Mouse (Mus musculus) liver, embryonic 11.5 days (tissue): Measurements from ENCODE around the gene Dusp12. TPM values are rescaled to one million over a fixed set of nuclear protein-coding genes. Genes with fewer than 3 reads are reported as not detected.

Experiments
- ATAC-seq: fragments of 200-750 bp; cut with Nextera tagmentation; replicated peaks from 2 replicates; pipeline ENCODE4 v1.8.0; 2017; ENCODE audit warnings: moderate number of reproducible peaks, mild to moderate bottlenecking, moderate TSS enrichment, moderate library complexity; ENCODE audit not compliant: low FRiP score
- DNase-seq: peaks from one replicate; pipeline ENCODE4 v3.0.0-alpha.2; 2017; ENCODE audit warnings: low spot score
- H3K27ac ChIP-seq: fragments of 300-500 bp; sonication (generic); 2 replicates; pipeline ENCODE4 v1.5.1; 2014; ENCODE audit warnings: mild to moderate bottlenecking, low read depth, low read length, control low read depth
- H3K27me3 ChIP-seq: fragments of 300-500 bp; sonication (generic); replicated peaks from 2 replicates; pipeline ENCODE4 v1.6.1; 2014; ENCODE audit warnings: low read length, mixed read lengths; ENCODE audit not compliant: control insufficient read depth, insufficient read depth
- H3K36me3 ChIP-seq: fragments of 300-500 bp; sonication (generic); 2 replicates; pipeline ENCODE4 v1.6.1; 2014; ENCODE audit warnings: mild to moderate bottlenecking, low read length, moderate library complexity, mixed read lengths; ENCODE audit not compliant: control insufficient read depth, insufficient read depth
- H3K4me1 ChIP-seq: fragments of 300-500 bp; sonication (generic); replicated peaks from 2 replicates; pipeline ENCODE4 v1.6.1; 2014; ENCODE audit warnings: low read length, mixed read lengths; ENCODE audit not compliant: control insufficient read depth, insufficient read depth
- H3K4me2 ChIP-seq: fragments of 300-500 bp; sonication (generic); 2 replicates; pipeline ENCODE4 v1.6.1; 2014; ENCODE audit warnings: mild to moderate bottlenecking, control low read depth, moderate library complexity
- H3K4me3 ChIP-seq: fragments of 300-500 bp; sonication (generic); 2 replicates; pipeline ENCODE4 v1.5.1; 2014; ENCODE audit warnings: low read depth, low read length, control low read depth
- H3K9ac ChIP-seq: fragments of 300-500 bp; sonication (generic); 2 replicates; pipeline ENCODE4 v1.6.1; 2014; ENCODE audit warnings: low read depth, low read length, control low read depth
- H3K9me3 ChIP-seq: fragments of 300-500 bp; sonication (generic); 2 replicates; pipeline ENCODE4 v1.6.1; 2016; ENCODE audit warnings: low read length, inconsistent platforms, mixed read lengths; ENCODE audit not compliant: control insufficient read depth
- WGBS: fragments of 180-500 bp; shearing (Covaris S2); extraction: QIAGEN DNeasy Blood & Tissue Kit; methylation state at CpG from one replicate; pipeline ENCODE4 v1.1.7; 2014; 5-methylcytosine and 5-hydroxymethylcytosine counted together
- polyA plus RNA-seq: library from polyadenylated mRNA; unstranded; fragments of >200 nt; fragmentation: Nextera tagmentation; extraction: Ambion mirVana; gene quantifications from 2 replicates; pipeline ENCODE4 v1.2.1, GENCODE M21; 2014

Dusp12 gene
- polyA plus RNA-seq: 34.8 and 36.7 TPM in 2 replicates

DNA sequence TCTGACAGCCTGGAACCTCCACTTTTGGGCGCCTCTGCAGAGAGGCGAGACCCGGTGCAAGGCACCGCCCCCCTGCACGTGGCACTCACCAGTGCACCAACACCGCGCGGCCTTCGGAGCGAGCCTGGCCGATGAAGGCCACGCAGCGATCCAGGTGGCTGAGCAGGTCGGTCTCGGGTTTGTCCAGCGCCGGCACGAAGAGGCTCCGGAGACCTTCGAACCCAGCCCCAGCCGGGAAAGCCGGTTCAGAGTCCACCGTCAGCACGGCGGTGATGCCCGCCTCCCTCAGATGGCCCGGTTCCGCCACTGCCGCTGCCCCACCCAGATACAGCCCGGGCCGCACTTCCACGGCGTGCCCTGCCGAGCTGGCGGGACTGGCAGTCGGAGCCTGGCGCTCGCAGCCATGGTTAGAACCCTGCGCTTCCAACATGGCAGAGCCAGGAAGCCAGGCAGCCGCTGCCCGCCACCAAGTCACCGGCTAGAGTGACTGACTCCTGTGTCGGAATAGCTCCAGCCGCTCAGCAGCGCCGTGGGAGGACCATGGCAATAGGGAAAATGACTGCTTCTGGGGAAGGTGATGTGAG lies at the start of gene Dusp12, which contains the start of gene Gm26620:
Gene Dusp12, minus strand, starts transcription at position 563 of the 584 bp plus-strand sequence.
Gene Gm26620, plus strand, starts transcription at position 88 of the 584 bp plus-strand sequence.
- H3K4me2 ChIP-seq: peak within 1 kb of the TSS; percentile 78
- H3K27ac ChIP-seq: peak within 1 kb of the TSS; percentile 72
- H3K9me3 ChIP-seq: no peaks in the 10 kb centered on the region
- under 1% methylated on average over 46 of the region's 46 CpGs for WGBS
- peaks cover 5% of the 10 kb centered on the region; the same call in 1 of the 2 replicates for H3K36me3 ChIP-seq
- H3K27me3 ChIP-seq: no peaks in the 10 kb centered on the region
- peaks cover 9% of the 10 kb centered on the region for H3K4me1 ChIP-seq
- H3K9ac ChIP-seq: peak within 1 kb of the TSS; percentile 90
- DNase-seq (peak; percentile 82), ATAC-seq (peak; percentile 91)
- peak within 1 kb of the TSS; percentile 91 for H3K4me3 ChIP-seq

- 62% methylated on average over 2 of the region's 2 CpGs for WGBS
- DNase-seq (no peak), ATAC-seq (no peak)
- Histone ChIP-seq H3K4me1 (no peaks in the 10 kb centered on the region), H3K9me3 (no peaks in the 10 kb centered on the region), H3K36me3 (no peaks in the 10 kb centered on the region), H3K27me3 (no peaks in the 10 kb centered on the region), H3K4me3 (no peak overlapping the region), H3K9ac (no peak overlapping the region), H3K4me2 (no peak overlapping the region), H3K27ac (no peak overlapping the region)
Measured at GRCm38 (mm10) chr1:170934383-170934782, 49.0 kb upstream of the Dusp12 start.

DNA sequence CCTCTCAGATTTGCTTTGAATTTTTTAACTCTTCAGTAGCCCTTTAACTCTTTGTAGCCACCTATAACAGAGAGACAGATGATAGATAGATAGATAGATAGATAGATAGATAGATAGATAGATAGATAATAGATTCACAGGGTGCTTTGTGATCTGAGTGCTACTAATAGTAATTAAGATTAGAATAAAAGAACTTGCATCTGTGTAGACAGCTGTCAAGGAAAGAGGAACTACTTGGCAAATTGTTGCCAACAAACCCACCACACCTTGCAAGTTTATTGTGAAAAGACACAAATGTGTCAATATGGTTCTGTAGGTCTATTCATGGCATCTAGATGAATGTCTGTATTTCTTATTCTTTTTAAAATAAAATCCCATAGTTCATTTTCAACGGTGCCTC lies 48.6 kb upstream of the Dusp12 start:
- no peak for ATAC-seq
- H3K4me2 ChIP-seq: no peak overlapping the region

GRCm38 (mm10) chr1:170933386-170933920 lies 48.1 kb upstream of the Dusp12 start:
- no peak overlapping the region for H3K4me2 ChIP-seq
- H3K27ac ChIP-seq: no peak overlapping the region
- DNase-seq (no peak), ATAC-seq (no peak)
- H3K27me3 ChIP-seq: no peaks in the 10 kb centered on the region
- no peaks in the 10 kb centered on the region for H3K4me1 ChIP-seq
- no peak overlapping the region for H3K4me3 ChIP-seq
- no peaks in the 10 kb centered on the region for H3K9me3 ChIP-seq
- WGBS: 74% methylated on average over 6 of the region's 6 CpGs
- H3K9ac ChIP-seq: no peak overlapping the region
- H3K36me3 ChIP-seq: no peaks in the 10 kb centered on the region

More for the DNA sequence above, 48.6 kb upstream of the Dusp12 start:
- no peak overlapping the region for H3K4me3 ChIP-seq
- no peak overlapping the region for H3K27ac ChIP-seq
- no peaks in the 10 kb centered on the region for H3K27me3 ChIP-seq
- DNase-seq: no peak
- no peak overlapping the region for H3K9ac ChIP-seq
- 72% methylated on average over 1 of the region's 1 CpGs for WGBS
- no peaks in the 10 kb centered on the region for H3K36me3 ChIP-seq
- no peaks in the 10 kb centered on the region for H3K4me1 ChIP-seq
- no peaks in the 10 kb centered on the region for H3K9me3 ChIP-seq

DNA sequence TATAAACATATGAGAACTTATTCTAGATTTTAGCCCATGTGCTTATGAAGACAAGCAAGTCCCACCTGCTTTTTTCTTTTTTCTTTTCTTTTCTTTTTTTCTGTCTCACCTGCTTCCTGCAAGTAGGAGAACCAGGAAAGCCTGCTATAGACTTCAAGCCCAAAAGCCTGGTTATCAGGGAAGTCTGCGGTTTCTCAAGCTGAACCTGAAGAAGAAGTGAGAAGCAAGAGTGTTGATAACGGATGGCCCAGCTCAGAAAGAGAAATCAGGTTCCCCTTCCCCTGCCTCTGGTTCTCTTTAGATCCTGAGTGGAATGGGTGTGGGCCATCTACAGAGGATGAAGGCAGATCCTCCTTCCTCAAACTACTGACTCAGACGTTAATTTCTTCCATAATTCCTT lies 46.7 kb upstream of the Dusp12 start:
- H3K36me3 ChIP-seq: no peaks in the 10 kb centered on the region
- no peak overlapping the region for H3K9ac ChIP-seq
- no peak overlapping the region for H3K4me3 ChIP-seq
- no peaks in the 10 kb centered on the region for H3K9me3 ChIP-seq
- no peak for DNase-seq
- no peak overlapping the region for H3K27ac ChIP-seq
- ATAC-seq: no peak
- no peaks in the 10 kb centered on the region for H3K4me1 ChIP-seq
- no peaks in the 10 kb centered on the region for H3K27me3 ChIP-seq
- WGBS: 58% methylated on average over 3 of the region's 3 CpGs
- no peak overlapping the region for H3K4me2 ChIP-seq

DNA sequence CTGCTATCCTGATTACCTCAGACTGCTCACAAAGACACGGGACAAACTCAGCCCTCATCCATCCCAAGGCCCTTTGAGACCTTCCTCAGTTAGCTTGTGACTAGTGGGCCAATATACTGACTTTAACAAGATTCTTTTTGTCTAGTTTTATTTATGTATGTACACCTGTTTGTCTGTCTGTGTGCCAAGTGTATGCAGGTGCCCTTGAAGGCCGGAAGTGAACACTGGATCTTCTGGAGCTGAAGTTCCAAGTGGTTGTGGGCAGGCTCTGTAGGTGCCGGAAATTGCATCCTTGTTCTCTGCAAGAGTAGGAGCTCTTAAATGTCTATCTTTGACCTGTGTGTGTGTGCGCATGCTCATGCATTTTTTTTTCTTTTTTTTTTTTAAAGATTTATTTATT lies 43.9 kb upstream of the Dusp12 start:
- ATAC-seq: no peak
- 72% methylated on average over 4 of the region's 4 CpGs for WGBS
- no peaks in the 10 kb centered on the region for H3K9me3 ChIP-seq

DNA sequence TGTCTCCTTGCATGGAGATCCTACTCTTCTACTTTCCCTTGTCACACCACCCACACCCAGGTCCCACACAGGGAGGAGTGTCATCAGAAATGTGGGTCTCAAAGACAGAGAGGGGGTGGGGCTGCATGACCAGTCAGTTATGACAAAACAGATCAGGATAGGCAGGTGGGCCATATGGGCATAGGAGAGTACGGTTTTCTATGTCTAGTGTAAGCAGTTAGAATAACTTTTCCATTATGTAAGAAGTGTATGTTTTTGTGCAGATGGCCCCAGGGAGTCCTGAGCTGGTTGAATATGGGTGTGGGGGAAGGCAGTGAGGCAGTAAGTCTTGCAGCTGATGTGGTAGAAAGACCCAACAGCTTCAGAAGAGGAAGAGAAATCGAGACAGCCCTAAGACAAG lies 43.1 kb upstream of the Dusp12 start:
- H3K9me3 ChIP-seq: no peaks in the 10 kb centered on the region
- no peak overlapping the region for H3K4me2 ChIP-seq
- H3K36me3 ChIP-seq: no peaks in the 10 kb centered on the region
- no peaks in the 10 kb centered on the region for H3K4me1 ChIP-seq
- H3K9ac ChIP-seq: no peak overlapping the region
- no peak overlapping the region for H3K27ac ChIP-seq
- WGBS: 56% methylated on average over 2 of the region's 2 CpGs
- ATAC-seq (no peak), DNase-seq (no peak)
- no peak overlapping the region for H3K4me3 ChIP-seq
- H3K27me3 ChIP-seq: no peaks in the 10 kb centered on the region

More for the DNA sequence above, 43.9 kb upstream of the Dusp12 start:
- H3K36me3 ChIP-seq: no peaks in the 10 kb centered on the region
- H3K4me3 ChIP-seq: no peak overlapping the region
- H3K27me3 ChIP-seq: no peaks in the 10 kb centered on the region
- DNase-seq: no peak
- H3K4me2 ChIP-seq: no peak overlapping the region
- H3K4me1 ChIP-seq: no peaks in the 10 kb centered on the region
- no peak overlapping the region for H3K9ac ChIP-seq
- H3K27ac ChIP-seq: no peak overlapping the region

- H3K4me2 ChIP-seq: no peak within 1 kb of the TSS
- H3K4me3 ChIP-seq: no peak within 1 kb of the TSS
- ATAC-seq (no peak), DNase-seq (no peak)
- no peaks in the 10 kb centered on the region for H3K9me3 ChIP-seq
- H3K27me3 ChIP-seq: no peaks in the 10 kb centered on the region
- H3K9ac ChIP-seq: no peak within 1 kb of the TSS
- H3K27ac ChIP-seq: no peak within 1 kb of the TSS
- 75% methylated on average over 3 of the region's 3 CpGs for WGBS
- no peaks in the 10 kb centered on the region for H3K4me1 ChIP-seq
- no peaks in the 10 kb centered on the region for H3K36me3 ChIP-seq
Measured at GRCm38 (mm10) chr1:170927378-170927777, 42.0 kb upstream of the Dusp12 start, which contains the start of gene Fcrla. TSS of gene Fcrla (minus strand) at chr1:170927583.

DNA sequence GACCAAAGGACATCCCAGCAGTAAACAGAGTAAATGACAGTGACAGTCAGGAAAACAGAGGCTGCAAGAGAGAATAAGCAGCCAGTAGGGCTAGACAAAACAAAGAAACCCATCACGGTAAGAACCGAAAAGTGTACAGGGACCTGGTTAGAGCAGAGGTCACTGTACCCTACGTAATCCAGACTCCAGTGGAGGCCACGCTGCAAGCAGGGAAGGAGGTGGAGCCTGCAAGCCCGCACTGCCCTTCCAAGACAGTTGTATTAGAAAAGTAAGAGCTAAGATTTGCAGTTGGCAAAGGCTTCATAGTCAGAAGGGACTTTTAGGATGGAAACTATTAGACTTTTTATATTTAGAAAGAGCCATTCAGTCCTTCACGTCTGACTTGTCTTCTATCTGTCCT lies 41.6 kb upstream of the Dusp12 start:
- Histone ChIP-seq H3K27ac (no peak overlapping the region), H3K4me2 (no peak overlapping the region), H3K9me3 (no peaks in the 10 kb centered on the region), H3K9ac (no peak overlapping the region), H3K4me3 (no peak overlapping the region), H3K36me3 (no peaks in the 10 kb centered on the region), H3K27me3 (no peaks in the 10 kb centered on the region), H3K4me1 (no peaks in the 10 kb centered on the region)
- DNase-seq: no peak
- ATAC-seq: no peak
- 65% methylated on average over 6 of the region's 6 CpGs for WGBS
